In genomic region chr7:4921824-4922482, GRCm38 (mm10) we compare ENCODE assay signal across 8 mouse cellular contexts. TPM values are rescaled to one million over a fixed set of nuclear protein-coding genes. Genes with fewer than 3 reads are reported as not detected.
DNase-seq lines count a peak whose midpoint lies in the region; ATAC-seq lines count a peak whose summit lies in the region.

TSS of gene Nat14 (plus strand) at chr7:4922028.

- H3K4me2 ChIP-seq in kidney, embryonic 15.5 days: peak within 1 kb of the TSS; percentile 84
- H3K4me2 ChIP-seq in embryonic facial prominence, embryonic 11.5 days (ENCODE audit: low read depth, low read length): peak within 1 kb of the TSS; percentile 53
- H3K4me2 ChIP-seq in intestine, embryonic 14.5 days (ENCODE audit: low read length): peak within 1 kb of the TSS; percentile 72
- H3K4me2 ChIP-seq in midbrain, embryonic 12.5 days (replicated peaks): peak within 1 kb of the TSS; percentile 78

- H3K9ac ChIP-seq in kidney, embryonic 15.5 days: peak within 1 kb of the TSS; percentile 31
- peak within 1 kb of the TSS; percentile 50 for H3K9ac ChIP-seq in embryonic facial prominence, embryonic 11.5 days (replicated peaks; ENCODE audit: low read length)
- 0 out of 2 replicates have a peak within 1 kb of the TSS, but pooled peaks have one; percentile 6 for H3K9ac ChIP-seq in intestine, embryonic 14.5 days (ENCODE audit: low read length)
- peak within 1 kb of the TSS; percentile 69 for H3K9ac ChIP-seq in midbrain, embryonic 12.5 days (replicated peaks)

- H3K36me3 ChIP-seq in kidney, embryonic 15.5 days: peaks cover 41% of the 10 kb centered on the region
- H3K36me3 ChIP-seq in embryonic facial prominence, embryonic 11.5 days (replicated peaks; ENCODE audit: control insufficient read depth, insufficient read depth, low read depth, low read length): peaks cover 8% of the 10 kb centered on the region
- peaks cover 37% of the 10 kb centered on the region for H3K36me3 ChIP-seq in intestine, embryonic 14.5 days (ENCODE audit: control insufficient read depth, insufficient read depth, low read length)
- peaks cover 45% of the 10 kb centered on the region for H3K36me3 ChIP-seq in midbrain, embryonic 12.5 days

- H3K27ac ChIP-seq in kidney, embryonic 15.5 days: peak within 1 kb of the TSS; percentile 92
- peak within 1 kb of the TSS; percentile 87 for H3K27ac ChIP-seq in embryonic facial prominence, embryonic 11.5 days (replicated peaks; ENCODE audit: low read depth, low read length)
- peak within 1 kb of the TSS; percentile 66 for H3K27ac ChIP-seq in intestine, embryonic 14.5 days (ENCODE audit: low read depth)
- peak within 1 kb of the TSS; percentile 98 for H3K27ac ChIP-seq in midbrain, embryonic 12.5 days (replicated peaks)

- peaks cover 64% of the 10 kb centered on the region for H3K4me1 ChIP-seq in kidney, embryonic 15.5 days
- peaks cover 25% of the 10 kb centered on the region for H3K4me1 ChIP-seq in embryonic facial prominence, embryonic 11.5 days (ENCODE audit: control insufficient read depth, insufficient read depth, low read length)
- H3K4me1 ChIP-seq in intestine, embryonic 14.5 days (replicated peaks; ENCODE audit: control insufficient read depth, insufficient read depth, low read length): peaks cover 48% of the 10 kb centered on the region
- peaks cover 67% of the 10 kb centered on the region for H3K4me1 ChIP-seq in midbrain, embryonic 12.5 days

- WGBS in kidney, embryonic 15.5 days: 27% methylated on average over 8 of the region's 8 CpGs
- 30% methylated on average over 8 of the region's 8 CpGs for WGBS in embryonic facial prominence, embryonic 11.5 days
- 30% methylated on average over 8 of the region's 8 CpGs for WGBS in intestine, embryonic 14.5 days
- WGBS in midbrain, embryonic 12.5 days: 24% methylated on average over 8 of the region's 8 CpGs

- DNase-seq in kidney, adult 8-10 months: no peak
- DNase-seq in embryonic facial prominence, embryonic 11.5 days (ENCODE audit: low spot score): no peak
- no peak for DNase-seq in intestine, embryonic 14.5 days (ENCODE audit: low spot score)
- DNase-seq in frontal cortex, postnatal 25 days (ENCODE audit: low spot score in 2 of 2): no peak
- no peak for DNase-seq in frontal cortex, postnatal 36 days (ENCODE audit: low spot score in 2 of 2)

- H3K27me3 ChIP-seq in kidney, embryonic 15.5 days: no peaks in the 10 kb centered on the region
- H3K27me3 ChIP-seq in embryonic facial prominence, embryonic 11.5 days (ENCODE audit: control insufficient read depth, insufficient read depth, low read length): no peaks in the 10 kb centered on the region
- no peaks in the 10 kb centered on the region for H3K27me3 ChIP-seq in intestine, embryonic 14.5 days (replicated peaks; ENCODE audit: control insufficient read depth, insufficient read depth, low read length)
- H3K27me3 ChIP-seq in midbrain, embryonic 12.5 days: no peaks in the 10 kb centered on the region

- no peaks in the 10 kb centered on the region for H3K9me3 ChIP-seq in kidney, embryonic 15.5 days (replicated peaks)
- no peaks in the 10 kb centered on the region for H3K9me3 ChIP-seq in embryonic facial prominence, embryonic 11.5 days (replicated peaks; ENCODE audit: control insufficient read depth, low read length)
- H3K9me3 ChIP-seq in intestine, embryonic 14.5 days (ENCODE audit: control insufficient read depth, low read length): no peaks in the 10 kb centered on the region
- H3K9me3 ChIP-seq in midbrain, embryonic 12.5 days: no peaks in the 10 kb centered on the region

- ATAC-seq in kidney, embryonic 15.5 days (replicated peaks; ENCODE audit: low FRiP score): no peak
- ATAC-seq in embryonic facial prominence, embryonic 11.5 days (replicated peaks; ENCODE audit: insufficient number of reproducible peaks, low FRiP score, low TSS enrichment, low read depth): no peak
- ATAC-seq in intestine, embryonic 14.5 days (replicated peaks; ENCODE audit: low FRiP score, low TSS enrichment, low read depth): no peak
- ATAC-seq in midbrain, embryonic 12.5 days (ENCODE audit: low FRiP score, low read depth): no peak
- ATAC-seq in inflammation-experienced regulatory T-cells, adult 6 months: no peak

- peak within 1 kb of the TSS; percentile 38 for H3K4me3 ChIP-seq in kidney, embryonic 15.5 days (replicated peaks)
- H3K4me3 ChIP-seq in embryonic facial prominence, embryonic 11.5 days (ENCODE audit: low read depth, low read length): peak within 1 kb of the TSS; percentile 23
- peak within 1 kb of the TSS; percentile 19 for H3K4me3 ChIP-seq in intestine, embryonic 14.5 days (ENCODE audit: low read depth, low read length)
- H3K4me3 ChIP-seq in midbrain, embryonic 12.5 days: peak within 1 kb of the TSS; percentile 40

RNA-seq across cellular contexts. Expression of gene Nat14, which starts in this region (rescaled TPM):
- 4.2 and 5.3 TPM in 2 replicates for polyA plus RNA-seq in kidney, embryonic 15.5 days (2015; fragmentation: Nextera tagmentation; extraction: Ambion mirVana)
- polyA plus RNA-seq in embryonic facial prominence, embryonic 11.5 days (2014; fragmentation: Nextera tagmentation; extraction: Ambion mirVana): 2.7 and 2.8 TPM in 2 replicates
- 3.1 and 3.3 TPM in 2 replicates for polyA plus RNA-seq in intestine, embryonic 14.5 days (2014; fragmentation: Nextera tagmentation; extraction: Ambion mirVana)
- 15.1 and 16.6 TPM in 2 replicates for polyA plus RNA-seq in midbrain, embryonic 12.5 days (2016; fragmentation: Nextera tagmentation; extraction: Ambion mirVana)
- polyA plus RNA-seq in inflammation-experienced regulatory T-cells, adult 6 months (2017; shearing (Covaris generic)): under 1 TPM in 2 of 3 experiments, not detected in 1; 0.34 to 0.44 TPM

Comparison
In these comparisons a context has a peak if more than half of its experiments do, and no peak if none do; other contexts are left out.
1. H3K9ac ChIP-seq: peak in every context shown above with its lines; median percentile 69 in midbrain, embryonic 12.5 days; 50 in embryonic facial prominence, embryonic 11.5 days; 31 in kidney, embryonic 15.5 days; 6 in intestine, embryonic 14.5 days.